Mouse (Mus musculus) ovary, postnatal 36 days (tissue): ENCODE results near the gene Fam69a.
A peak's percentile ranks its signal among the peaks of the same experiment; 100 is the strongest.
"Not testable (repeated sequence)": the region's sequence is repeated elsewhere in the genome, so short reads cannot be mapped to it uniquely, and the experiment has no call there.

Experiments
- DNase-seq: peaks from one replicate; pipeline ENCODE4 v3.0.0; 2022; ENCODE audit warnings: low spot score, mixed read lengths

The Fam69a gene

GRCm38 (mm10) chr5:107901014-107901615 is 85.8 kb downstream of the Fam69a start:
- no peak for DNase-seq

GRCm38 (mm10) chr5:107900206-107901013 is 86.5 kb downstream of the Fam69a start, which contains the start of gene Rpl5:
Gene Rpl5 (plus strand): TSS chr5:107900502.
- DNase-seq, result peak; percentile 91

GRCm38 (mm10) chr5:107896265-107896664 is 90.6 kb downstream of the Fam69a start:
- no peak for DNase-seq

GRCm38 (mm10) chr5:107894676-107895075 is 92.2 kb downstream of the Fam69a start:
- no peak for DNase-seq

- not testable (repeated sequence) for DNase-seq
Measured at GRCm38 (mm10) chr5:107891515-107891914, 95.4 kb downstream of the Fam69a start.

GRCm38 (mm10) chr5:107889994-107890888 is 96.6 kb downstream of the Fam69a start:
- DNase-seq, result no peak

GRCm38 (mm10) chr5:107880710-107881109 is 106.2 kb downstream of the Fam69a start:
- DNase-seq, result no peak

- DNase-seq, result no peak
Measured at GRCm38 (mm10) chr5:107877053-107877452, 109.8 kb downstream of the Fam69a start.

GRCm38 (mm10) chr5:107875261-107875611 is 111.6 kb downstream of the Fam69a start:
- no peak for DNase-seq

GRCm38 (mm10) chr5:107874561-107875260 is 112.2 kb downstream of the Fam69a start, which contains the start of gene Evi5:
Gene Evi5 (minus strand): TSS chr5:107875107.
- no peak for DNase-seq

GRCm38 (mm10) chr5:107873886-107874302 is 113.0 kb downstream of the Fam69a start:
- DNase-seq, result no peak

- DNase-seq, result no peak
Measured at GRCm38 (mm10) chr5:107873330-107873729, 113.6 kb downstream of the Fam69a start.

GRCm38 (mm10) chr5:107869701-107870100 is 117.2 kb downstream of the Fam69a start:
- DNase-seq, result no peak

GRCm38 (mm10) chr5:107868905-107869424 is 117.9 kb downstream of the Fam69a start:
- peak; percentile 95 for DNase-seq

- DNase-seq, result peak; percentile 65
Measured at GRCm38 (mm10) chr5:107867970-107868904, 118.6 kb downstream of the Fam69a start.

GRCm38 (mm10) chr5:107866127-107867126 is 120.5 kb downstream of the Fam69a start:
- DNase-seq, result no peak

GRCm38 (mm10) chr5:107863971-107864370 is 122.9 kb downstream of the Fam69a start:
- no peak for DNase-seq

- DNase-seq, result no peak
Measured at GRCm38 (mm10) chr5:107858963-107859362, 127.9 kb downstream of the Fam69a start.
